In the genomic region with DNA sequence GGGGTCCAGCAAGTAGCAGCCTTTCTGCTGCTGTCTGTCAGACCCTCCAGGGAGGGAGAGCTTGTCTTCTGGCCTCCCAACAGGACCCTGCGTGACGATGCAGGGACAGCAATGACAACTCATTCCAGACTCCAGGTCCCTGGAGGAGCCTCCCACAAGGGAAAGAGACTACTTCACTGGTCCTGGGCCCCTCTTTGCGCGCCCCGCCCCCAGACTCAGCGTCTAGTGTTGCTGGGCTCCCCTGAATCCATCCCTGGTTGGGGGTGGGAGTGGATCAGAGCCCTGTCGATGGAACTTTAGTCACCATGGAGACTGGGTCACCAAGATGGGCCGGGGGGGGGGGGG, we compare ENCODE assay signal across 12 mouse cellular contexts. TPM values are rescaled to one million over a fixed set of nuclear protein-coding genes. Genes with fewer than 3 reads are reported as not detected.
A peak's percentile ranks its signal among the peaks of the same experiment; 100 is the strongest.
DNase-seq lines count a peak whose midpoint lies in the region; ATAC-seq and TF ChIP-seq lines count a peak whose summit lies in the region.
"Had no signal": no experiment of that assay in that cellular context is flagged by ENCODE, and none has a peak within 500 bp of the region (broad histone marks: within the 10 kb centered on the region; RNA-seq: fewer than 3 reads in every experiment).

No protein-coding gene starts in this region.

- H3K27me3 ChIP-seq in hindbrain, embryonic 12.5 days, result no peaks in the 10 kb centered on the region
- H3K27me3 ChIP-seq in hindbrain, embryonic 16.5 days (replicated peaks; ENCODE audit: control insufficient read depth, insufficient read depth, low read length), result no peaks in the 10 kb centered on the region
- H3K27me3 ChIP-seq in thymus, adult 2 months (ENCODE audit: control insufficient read depth, insufficient read depth, low read length), result no peaks in the 10 kb centered on the region
- H3K27me3 ChIP-seq: stomach, embryonic 15.5 days had no signal

- 0 out of 2 replicates have a peak overlapping the region, but pooled peaks have one; percentile 1 for H3K4me3 ChIP-seq in hindbrain, embryonic 12.5 days
- no peak overlapping the region for H3K4me3 ChIP-seq in hindbrain, embryonic 16.5 days (ENCODE audit: low read length)
- peak overlapping the region; percentile 8 for H3K4me3 ChIP-seq in thymus, adult 2 months (ENCODE audit: control insufficient read depth, insufficient read depth, low read length)
- H3K4me3 ChIP-seq: stomach, embryonic 15.5 days had no signal

- no peak for TF ChIP-seq CTCF in thymus, adult 2 months (IDR thresholded peaks at IDR 0.05; ENCODE audit: borderline replicate concordance, control insufficient read depth, extremely low read depth, insufficient read depth, low read length, poor library complexity)

- no peak overlapping the region for H3K27ac ChIP-seq in hindbrain, embryonic 12.5 days
- no peak overlapping the region for H3K27ac ChIP-seq in hindbrain, embryonic 16.5 days (ENCODE audit: low read depth, low read length)
- peak overlapping the region; percentile 70 for H3K27ac ChIP-seq in thymus, adult 2 months (ENCODE audit: control insufficient read depth, insufficient read depth, low read length)
- H3K27ac ChIP-seq: stomach, embryonic 15.5 days had no signal

- no peak for TF ChIP-seq POLR2A in thymus, adult 2 months (IDR thresholded peaks at IDR 0.05; ENCODE audit: control insufficient read depth, extremely low read depth, insufficient read depth, low read length, poor library complexity)

- WGBS in hindbrain, embryonic 12.5 days, result 59% methylated on average over 7 of the region's 8 CpGs
- 51% methylated on average over 7 of the region's 8 CpGs for WGBS in hindbrain, embryonic 16.5 days
- 29% methylated on average over 8 of the region's 8 CpGs for WGBS in thymus, adult 2 months

- peaks cover 9% of the 10 kb centered on the region for H3K36me3 ChIP-seq in hindbrain, embryonic 12.5 days
- H3K36me3 ChIP-seq in hindbrain, embryonic 16.5 days (ENCODE audit: control insufficient read depth, insufficient read depth, low read length), result no peaks in the 10 kb centered on the region
- peaks cover 5% of the 10 kb centered on the region for H3K36me3 ChIP-seq in thymus, adult 2 months (ENCODE audit: control insufficient read depth, insufficient read depth, low read length)

- no peak for ATAC-seq in hindbrain, embryonic 12.5 days (ENCODE audit: low FRiP score)
- no peak for ATAC-seq in hindbrain, embryonic 16.5 days

- no peak overlapping the region; the same call in 1 of the 2 replicates for H3K9ac ChIP-seq in hindbrain, embryonic 12.5 days
- no peak overlapping the region for H3K9ac ChIP-seq in hindbrain, embryonic 16.5 days (ENCODE audit: low read depth, low read length)
- H3K9ac ChIP-seq: stomach, embryonic 15.5 days had no signal

- no peak overlapping the region for H3K4me2 ChIP-seq in hindbrain, embryonic 12.5 days (replicated peaks)
- no peak overlapping the region for H3K4me2 ChIP-seq in hindbrain, embryonic 16.5 days (ENCODE audit: low read length)
- H3K4me2 ChIP-seq: stomach, embryonic 15.5 days had no signal

- no peaks in the 10 kb centered on the region for H3K9me3 ChIP-seq in hindbrain, embryonic 12.5 days (replicated peaks)
- H3K9me3 ChIP-seq in hindbrain, embryonic 16.5 days (ENCODE audit: control insufficient read depth, low read length), result no peaks in the 10 kb centered on the region
- H3K9me3 ChIP-seq: stomach, embryonic 15.5 days had no signal

- peaks cover 15% of the 10 kb centered on the region for H3K4me1 ChIP-seq in hindbrain, embryonic 12.5 days
- peaks cover 3% of the 10 kb centered on the region for H3K4me1 ChIP-seq in hindbrain, embryonic 16.5 days (ENCODE audit: control insufficient read depth, insufficient read depth, low read depth, low read length)
- peaks cover 32% of the 10 kb centered on the region for H3K4me1 ChIP-seq in thymus, adult 2 months (replicated peaks; ENCODE audit: control insufficient read depth, insufficient read depth, low read length)

- DNase-seq in cerebellum, adult 9-11 months, result peak; percentile 26
- no peak for DNase-seq in cerebellum, adult 11 months
- DNase-seq in thymus, adult 2 months, result peak; percentile 24
- no peak for DNase-seq in thymus, postnatal 25 days
- DNase-seq in thymus, postnatal 4 days, result peak; percentile 58
- no peak for DNase-seq in ovary, adult 18-20 months (ENCODE audit: low spot score)
- DNase-seq: lung, adult 18-20 months; midbrain, embryonic 14.5 days had no signal

RNA-seq across cellular contexts. Expression of a gene that starts 4.2 kb away (rescaled TPM):
- 17.8 and 19.2 TPM in 2 replicates for polyA plus RNA-seq in hindbrain, embryonic 12.5 days (2016; fragmentation: Nextera tagmentation; extraction: Ambion mirVana)
- 7.2 and 8.2 TPM in 2 replicates for polyA plus RNA-seq in hindbrain, embryonic 16.5 days (2015; fragmentation: Nextera tagmentation; extraction: Ambion mirVana)
- 92.7 and 128 TPM in 2 replicates for polyA plus RNA-seq in thymus, adult 2 months (2012; rRNA removed)

RNA-seq across cellular contexts. Expression of a gene that starts 54.7 kb away (rescaled TPM):
- not detected in 2 replicates for polyA plus RNA-seq in hindbrain, embryonic 12.5 days (2016; fragmentation: Nextera tagmentation; extraction: Ambion mirVana)
- polyA plus RNA-seq in hindbrain, embryonic 16.5 days (2015; fragmentation: Nextera tagmentation; extraction: Ambion mirVana), result not detected in 2 replicates
- polyA plus RNA-seq in thymus, adult 2 months (2012; rRNA removed), result not detected in 2 replicates
- polyA plus RNA-seq: embryonic facial prominence, embryonic 14.5 days; midbrain, embryonic 14.5 days; stomach, embryonic 15.5 days had no signal

RNA-seq across cellular contexts. Expression of a gene that starts 54.9 kb away (rescaled TPM):
- 24.6 and 26.4 TPM in 2 replicates for polyA plus RNA-seq in hindbrain, embryonic 12.5 days (2016; fragmentation: Nextera tagmentation; extraction: Ambion mirVana)
- polyA plus RNA-seq in hindbrain, embryonic 16.5 days (2015; fragmentation: Nextera tagmentation; extraction: Ambion mirVana), result 26.5 and 33.2 TPM in 2 replicates
- 47.8 and 55.8 TPM in 2 replicates for polyA plus RNA-seq in thymus, adult 2 months (2012; rRNA removed)

RNA-seq across cellular contexts. Expression of a gene that starts 57.5 kb away (rescaled TPM):
- polyA plus RNA-seq in hindbrain, embryonic 12.5 days (2016; fragmentation: Nextera tagmentation; extraction: Ambion mirVana), result 1.8 and 2.4 TPM in 2 replicates
- polyA plus RNA-seq in hindbrain, embryonic 16.5 days (2015; fragmentation: Nextera tagmentation; extraction: Ambion mirVana), result 0.76 and 1.0 TPM in 2 replicates
- polyA plus RNA-seq in thymus, adult 2 months (2012; rRNA removed), result 0.49 and 0.62 TPM in 2 replicates

Comparison
In these comparisons a context has a peak if more than half of its experiments do, and no peak if none do; other contexts are left out.
1. DNase-seq: peak in cerebellum, adult 9-11 months (single experiment), thymus, adult 2 months (single experiment) and thymus, postnatal 4 days (single experiment); none in cerebellum, adult 11 months (single experiment), thymus, postnatal 25 days (single experiment) and ovary, adult 18-20 months (single experiment).